Mouse (Mus musculus) midbrain, postnatal 0 days (tissue): Measurements from ENCODE around the gene Zfp688. TPM values are rescaled to one million over a fixed set of nuclear protein-coding genes. Genes with fewer than 3 reads are reported as not detected.
"Not testable (repeated sequence)": the region's sequence is repeated elsewhere in the genome, so short reads cannot be mapped to it uniquely, and the experiment has no call there.

Experiments
- ATAC-seq: fragments of 200-750 bp; cut with Nextera tagmentation; 2 replicates; pipeline ENCODE4 v1.8.0; 2017; ENCODE audit warnings: moderate number of reproducible peaks, mild to moderate bottlenecking, moderate TSS enrichment, moderate library complexity; ENCODE audit not compliant: low FRiP score
- DNase-seq: peaks from one replicate; pipeline ENCODE4 v3.0.0-alpha.2; 2015; ENCODE audit warnings: low spot score
- H3K27ac ChIP-seq: fragments of 300-500 bp; sonication (generic); 2 replicates; pipeline ENCODE4 v1.5.1; 2014; ENCODE audit warnings: low read depth, mild to moderate bottlenecking, low read length, mixed read lengths
- H3K27me3 ChIP-seq: fragments of 300-500 bp; sonication (generic); 2 replicates; pipeline ENCODE4 v1.6.1; 2014; ENCODE audit warnings: low read length, control low read depth, mixed read lengths; ENCODE audit not compliant: insufficient read depth
- H3K36me3 ChIP-seq: fragments of 300-500 bp; sonication (generic); 2 replicates; pipeline ENCODE4 v1.6.1; 2014; ENCODE audit warnings: low read length, control low read depth, mixed read lengths; ENCODE audit not compliant: insufficient read depth
- H3K4me1 ChIP-seq: fragments of 300-500 bp; sonication (generic); 2 replicates; pipeline ENCODE4 v1.6.1; 2014; ENCODE audit warnings: mild to moderate bottlenecking, control low read depth, antibody characterized with exemption, low read length, mixed read lengths; ENCODE audit not compliant: insufficient read depth
- H3K4me2 ChIP-seq: fragments of 300-500 bp; sonication (generic); 2 replicates; pipeline ENCODE4 v1.6.1; 2014; ENCODE audit warnings: low read depth, mild to moderate bottlenecking, low read length, mixed read lengths; ENCODE audit not compliant: poor library complexity, severe bottlenecking
- H3K4me3 ChIP-seq: fragments of 300-500 bp; sonication (generic); 2 replicates; pipeline ENCODE4 v1.5.1; 2014; ENCODE audit warnings: low read depth, mild to moderate bottlenecking, low read length, moderate library complexity
- H3K9ac ChIP-seq: fragments of 300-500 bp; sonication (generic); replicated peaks from 2 replicates; pipeline ENCODE4 v1.6.1; 2014; ENCODE audit warnings: mild to moderate bottlenecking, low read length, moderate library complexity, mixed read lengths; ENCODE audit not compliant: poor library complexity, severe bottlenecking
- H3K9me3 ChIP-seq: fragments of 300-500 bp; sonication (generic); 2 replicates; pipeline ENCODE4 v1.6.1; 2016; ENCODE audit warnings: low read length, control low read depth
- CTCF ChIP-seq: IDR thresholded peaks from 2 replicates; pipeline ENCODE4 v1.5.1; 2016; ENCODE audit warnings: antibody characterized with exemption, mild to moderate bottlenecking
- WGBS: fragments of 180-500 bp; shearing (Covaris S2); extraction: QIAGEN DNeasy Blood & Tissue Kit; methylation state at CpG from one replicate; pipeline ENCODE4 v1.1.7; 2014; 5-methylcytosine and 5-hydroxymethylcytosine counted together
- polyA plus RNA-seq: library from polyadenylated mRNA; unstranded; fragments of >200 nt; fragmentation: Nextera tagmentation; extraction: Ambion mirVana; gene quantifications from 2 replicates; pipeline ENCODE4 v1.2.1, GENCODE M21; 2015
- total RNA-seq: library from RNA; depleted of rRNA; stranded (reverse); fragments of >200 nt; gene quantifications from 2 replicates; pipeline ENCODE4 v1.2.3, GENCODE M21; 2014

Gene Zfp688
- total and polyA plus RNA-seq, 2 experiments from 2014 or later: 33.1 to 34.3 TPM

GRCm38 (mm10) chr7:127425291-127425690 lies 3.4 kb upstream of the Zfp688 start:
- Histone ChIP-seq H3K27me3 (0 out of 2 replicates have a peak, but pooled peaks cover 3% of the 10 kb centered on the region), H3K4me3 (no peak overlapping the region), H3K27ac (no peak overlapping the region), H3K4me1 (peaks cover 5% of the 10 kb centered on the region), H3K9me3 (no peaks in the 10 kb centered on the region), H3K9ac (no peak overlapping the region), H3K36me3 (no peaks in the 10 kb centered on the region), H3K4me2 (no peak overlapping the region)
- TF ChIP-seq CTCF: no peak
- 86% methylated on average over 3 of the region's 3 CpGs for WGBS
- no peak for ATAC-seq
- no peak for DNase-seq

GRCm38 (mm10) chr7:127422247-127422646 lies 379 bp upstream of the Zfp688 start:
- WGBS: 1% methylated on average over 15 of the region's 15 CpGs
- peak overlapping the region; percentile 66 for H3K4me3 ChIP-seq
- H3K9me3 ChIP-seq: no peaks in the 10 kb centered on the region
- no peak for TF ChIP-seq CTCF
- H3K4me1 ChIP-seq: peaks cover 5% of the 10 kb centered on the region
- H3K9ac ChIP-seq: peak overlapping the region; percentile 87
- peak overlapping the region; percentile 85 for H3K27ac ChIP-seq
- peak overlapping the region; percentile 96 for H3K4me2 ChIP-seq
- DNase-seq: peak; percentile 72
- H3K36me3 ChIP-seq: 0 out of 2 replicates have a peak, but pooled peaks cover 6% of the 10 kb centered on the region
- no peaks in the 10 kb centered on the region for H3K27me3 ChIP-seq
- peak; percentile 81 for ATAC-seq

- H3K4me2 ChIP-seq: no peak overlapping the region
- no peak overlapping the region for H3K9ac ChIP-seq
- ATAC-seq: no peak
- no peaks in the 10 kb centered on the region for H3K27me3 ChIP-seq
- WGBS: 67% methylated on average over 2 of the region's 2 CpGs
- no peak for TF ChIP-seq CTCF
- H3K36me3 ChIP-seq: no peaks in the 10 kb centered on the region
- H3K4me3 ChIP-seq: no peak overlapping the region
- H3K4me1 ChIP-seq: no peaks in the 10 kb centered on the region
- no peak for DNase-seq
- no peak overlapping the region for H3K27ac ChIP-seq
- no peaks in the 10 kb centered on the region for H3K9me3 ChIP-seq
Measured at GRCm38 (mm10) chr7:127411418-127411817, 10.4 kb downstream of the Zfp688 start.

DNA sequence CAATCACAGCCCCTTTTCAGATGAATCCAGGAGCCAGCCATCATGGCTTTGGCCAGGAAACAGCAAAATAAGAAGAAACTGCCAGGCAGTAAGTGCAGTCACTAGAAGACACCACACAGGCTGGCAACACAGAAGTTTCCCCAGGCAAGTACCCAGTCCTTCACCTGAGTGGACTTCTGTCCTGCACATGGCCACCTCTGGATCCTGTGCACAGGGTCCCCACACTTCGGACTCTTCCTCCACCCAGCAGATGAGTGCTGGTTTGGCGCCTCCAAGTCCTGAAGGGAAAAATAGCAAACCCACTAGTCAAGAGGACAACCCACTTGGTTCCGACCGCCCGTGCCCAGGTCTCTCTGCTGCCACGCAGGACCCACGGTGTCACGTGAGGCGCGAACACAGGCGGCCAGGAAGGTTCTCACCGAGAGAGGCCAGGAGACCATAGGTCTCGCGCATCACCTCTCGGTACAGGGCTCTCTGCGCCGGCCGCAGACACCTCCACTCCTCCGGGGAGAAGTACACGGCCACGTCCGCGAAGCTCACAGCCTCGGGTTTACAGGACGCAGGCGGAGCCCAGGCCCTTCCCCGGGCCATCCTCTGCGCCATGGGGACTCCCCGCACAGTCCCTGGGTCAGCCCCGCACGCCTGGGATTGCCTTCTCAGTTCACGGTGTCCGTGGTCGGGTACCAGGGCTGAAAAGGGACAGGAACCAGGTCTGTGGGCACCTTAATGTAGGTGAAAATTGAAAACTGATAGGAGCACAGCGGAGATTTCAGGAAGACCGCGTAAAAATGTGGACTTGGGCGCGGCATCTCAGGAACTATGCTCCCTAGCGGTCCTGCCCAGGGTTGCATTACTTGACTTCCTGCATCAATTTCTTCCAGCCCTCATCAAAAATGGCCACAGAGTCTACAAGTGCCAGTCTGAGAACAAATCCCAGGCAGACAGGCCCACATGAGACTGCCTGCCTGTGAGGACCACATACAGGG lies 15.6 kb downstream of the Zfp688 start, which contains the start of gene Zfp764:
TSS of gene Zfp764 (minus strand) at position 821 of the 986 bp plus-strand sequence.
- ATAC-seq (peak; percentile 87), DNase-seq (peak; percentile 92)
- H3K4me1 ChIP-seq, H3K9me3 ChIP-seq, H3K36me3 ChIP-seq, H3K27me3 ChIP-seq: not testable (repeated sequence)
- peak; percentile 85 for TF ChIP-seq CTCF
- Histone ChIP-seq H3K27ac (peak within 1 kb of the TSS; percentile 48), H3K9ac (peak within 1 kb of the TSS; percentile 68), H3K4me2 (peak within 1 kb of the TSS; percentile 78), H3K4me3 (peak within 1 kb of the TSS; percentile 50)
- WGBS: 5% methylated on average over 40 of the region's 40 CpGs

- H3K4me1 ChIP-seq, H3K9ac ChIP-seq, H3K27me3 ChIP-seq, H3K4me2 ChIP-seq, H3K36me3 ChIP-seq, H3K4me3 ChIP-seq, H3K9me3 ChIP-seq, DNase-seq, H3K27ac ChIP-seq, ATAC-seq: not testable (repeated sequence)
- WGBS: 99% methylated on average over 6 of the region's 6 CpGs
Measured at GRCm38 (mm10) chr7:127404101-127404500, 17.8 kb downstream of the Zfp688 start.

DNA sequence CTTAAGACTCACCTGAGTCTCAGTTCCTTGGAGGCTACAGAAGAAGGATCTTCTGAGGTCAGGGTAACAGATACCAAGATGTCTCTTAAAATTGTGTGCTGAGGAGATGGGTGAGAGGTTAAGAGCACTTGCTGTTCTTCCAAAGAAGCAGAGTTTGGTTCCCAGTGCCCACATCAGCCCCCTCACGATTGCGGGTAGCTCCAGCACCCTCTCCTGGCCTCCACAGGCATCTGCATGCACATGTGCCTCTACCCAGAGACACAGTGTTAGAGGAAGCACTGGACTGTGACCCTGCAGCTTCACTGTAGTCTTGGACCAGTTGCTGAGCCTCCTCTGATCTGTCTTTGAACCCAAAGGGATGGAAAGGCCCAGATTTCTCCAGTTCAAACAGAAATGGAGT lies 18.9 kb downstream of the Zfp688 start:
- no peak overlapping the region for H3K27ac ChIP-seq
- H3K9me3 ChIP-seq: no peaks in the 10 kb centered on the region
- H3K27me3 ChIP-seq: no peaks in the 10 kb centered on the region
- DNase-seq (no peak), ATAC-seq (no peak)
- no peak overlapping the region for H3K9ac ChIP-seq
- TF ChIP-seq CTCF: no peak
- H3K4me3 ChIP-seq: no peak overlapping the region
- 64% methylated on average over 2 of the region's 2 CpGs for WGBS
- no peaks in the 10 kb centered on the region for H3K36me3 ChIP-seq
- H3K4me2 ChIP-seq: no peak overlapping the region
- H3K4me1 ChIP-seq: no peaks in the 10 kb centered on the region
